Mouse (Mus musculus): ENCODE data around the gene Cacng6.

Cacng6 gene

DNA sequence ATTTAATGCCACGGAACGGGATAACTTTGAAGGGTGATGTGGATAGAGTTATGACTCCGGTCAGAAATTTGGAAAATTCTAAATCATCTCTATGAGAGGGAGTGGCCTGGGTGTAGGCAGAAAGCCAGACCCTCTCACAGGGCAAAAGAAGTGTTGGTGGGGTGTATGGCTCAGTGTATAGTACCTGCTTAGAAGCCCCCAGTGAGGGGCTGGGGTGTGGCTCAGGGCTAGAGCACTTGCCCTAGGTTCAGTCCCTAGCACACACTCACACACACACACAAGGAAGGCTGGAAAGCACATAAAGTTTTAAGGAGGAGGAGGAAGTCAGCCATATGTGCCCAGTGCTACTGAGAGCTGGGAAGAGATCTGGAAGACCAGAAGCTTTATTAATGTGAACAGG is 2.7 kb upstream of the Cacng6 start:
- no peak for DNase-seq

DNA sequence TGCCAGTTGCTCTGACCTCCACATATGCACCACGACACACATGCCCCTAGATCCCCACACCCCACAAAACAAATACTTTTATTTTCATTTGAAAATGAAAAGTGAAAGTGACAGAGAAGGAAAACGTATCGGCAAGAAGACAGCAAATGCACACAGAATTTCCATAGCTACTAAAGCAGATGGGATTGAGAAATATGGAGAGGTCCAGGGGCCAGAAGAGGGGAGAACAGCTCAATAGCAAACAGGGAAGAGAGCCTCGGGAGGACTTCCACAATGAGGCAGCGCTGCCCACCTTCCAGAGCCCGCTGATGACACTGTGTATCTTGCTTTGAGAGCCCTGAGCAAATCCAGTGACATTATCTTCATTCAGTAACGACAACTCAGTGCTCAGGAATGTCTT is 1.9 kb upstream of the Cacng6 start:
- no peak for DNase-seq

DNA sequence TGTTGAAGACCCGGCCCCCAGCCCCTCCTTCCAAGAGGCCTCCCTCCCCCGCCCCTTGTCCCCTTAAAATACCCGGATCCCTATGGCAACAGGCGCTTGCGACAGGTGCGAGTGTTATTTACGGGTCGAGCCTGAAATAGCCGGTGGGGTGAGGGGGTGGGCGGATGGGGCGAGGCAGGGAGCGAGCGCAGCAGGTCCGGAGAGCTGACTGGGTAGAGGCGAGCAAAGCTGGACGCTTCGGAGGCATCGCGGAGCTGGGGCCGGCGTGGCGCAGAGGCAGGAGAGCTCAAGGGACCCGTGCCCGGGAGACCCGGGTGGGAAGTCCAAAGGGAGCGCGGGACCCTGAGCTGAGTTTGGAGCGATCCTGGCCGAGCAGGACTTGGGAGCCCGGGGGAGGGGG is 565 bp upstream of the Cacng6 start:
- DNase-seq = no peak

GRCm38 (mm10) chr7:3425141-3425540 is 1.1 kb downstream of the Cacng6 start:
- DNase-seq = no peak

GRCm38 (mm10) chr7:3430161-3430560 is 6.2 kb downstream of the Cacng6 start:
- no peak for DNase-seq

- DNase-seq = no peak
Observed at GRCm38 (mm10) chr7:3432066-3432465, 8.1 kb downstream of the Cacng6 start.

- DNase-seq = no peak
Observed at GRCm38 (mm10) chr7:3437941-3438340, 13.9 kb downstream of the Cacng6 start.

- no peak for DNase-seq
Observed at GRCm38 (mm10) chr7:3439984-3440383, 16.0 kb downstream of the Cacng6 start.

DNA sequence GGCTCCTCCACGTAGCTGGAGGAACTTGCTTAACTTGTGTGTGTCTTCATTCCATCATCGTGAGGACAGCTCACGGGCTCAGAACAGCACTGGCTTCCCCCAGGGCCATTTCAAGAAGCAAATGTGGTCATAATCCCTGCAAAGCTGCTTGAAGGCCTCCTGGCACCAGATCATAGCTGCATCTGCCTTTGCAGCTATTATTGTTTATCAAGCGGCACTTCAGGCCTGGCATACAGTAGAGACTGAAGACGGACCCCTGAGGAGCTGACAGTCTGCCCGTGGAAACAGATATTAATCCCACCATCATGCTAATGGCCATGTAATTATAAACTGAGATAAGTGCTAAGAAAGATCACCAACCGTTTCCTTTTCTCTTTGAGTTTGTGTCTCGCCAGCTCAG is 16.5 kb downstream of the Cacng6 start:
- DNase-seq = no peak

DNA sequence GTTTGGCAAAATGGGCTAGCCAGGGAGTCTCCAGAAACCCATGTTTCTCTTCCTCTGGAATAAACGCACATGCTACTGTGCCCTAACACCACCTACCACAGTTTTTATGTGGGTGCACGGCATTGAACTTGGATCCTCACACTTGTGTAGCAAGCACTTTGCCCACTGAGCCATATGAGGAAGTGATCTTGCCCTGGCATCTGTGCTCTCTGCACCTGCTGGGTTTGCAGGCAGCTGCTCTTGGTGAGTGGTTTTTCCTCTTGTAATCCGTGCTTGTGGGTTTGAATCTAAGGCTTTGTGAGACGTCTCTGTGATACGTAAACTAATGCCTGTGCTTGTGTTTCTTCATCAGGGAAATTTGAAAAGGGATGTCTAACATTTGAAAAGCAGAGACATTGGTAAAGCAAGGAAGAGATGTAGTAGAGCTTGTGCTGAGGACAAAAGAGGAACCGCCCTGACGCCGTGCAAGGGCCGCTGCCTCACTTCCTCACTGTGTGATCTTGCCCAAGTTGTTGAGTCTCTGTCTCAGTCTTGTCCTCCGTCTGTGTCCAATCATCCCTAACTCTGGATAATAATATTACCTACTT is 18.6 kb downstream of the Cacng6 start:
- peak; percentile 11 to 14 for DNase-seq

GRCm38 (mm10) chr7:3444678-3445077 is 20.7 kb downstream of the Cacng6 start:
- no peak for DNase-seq

DNA sequence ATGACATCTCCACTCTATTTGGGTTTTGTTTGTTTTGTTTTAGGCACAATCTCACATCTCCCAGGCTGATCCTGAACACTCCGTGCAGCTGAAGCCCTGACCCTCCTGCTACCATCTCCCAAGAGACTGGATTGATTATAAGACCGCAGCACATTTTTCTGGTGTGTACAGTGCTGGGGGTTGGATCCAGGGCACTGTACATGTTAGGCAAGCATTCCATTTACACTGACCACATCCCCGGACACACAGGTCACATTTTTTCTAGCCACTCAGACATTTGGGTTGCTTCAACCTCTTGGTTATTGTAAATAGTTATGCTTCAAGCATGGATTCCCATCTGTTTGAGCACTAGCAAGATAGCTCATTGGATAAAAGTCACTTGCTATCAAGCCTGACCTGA is 22.6 kb downstream of the Cacng6 start:
- no peak for DNase-seq

- DNase-seq = no peak
Observed at GRCm38 (mm10) chr7:3447026-3447425, 23.0 kb downstream of the Cacng6 start.

DNA sequence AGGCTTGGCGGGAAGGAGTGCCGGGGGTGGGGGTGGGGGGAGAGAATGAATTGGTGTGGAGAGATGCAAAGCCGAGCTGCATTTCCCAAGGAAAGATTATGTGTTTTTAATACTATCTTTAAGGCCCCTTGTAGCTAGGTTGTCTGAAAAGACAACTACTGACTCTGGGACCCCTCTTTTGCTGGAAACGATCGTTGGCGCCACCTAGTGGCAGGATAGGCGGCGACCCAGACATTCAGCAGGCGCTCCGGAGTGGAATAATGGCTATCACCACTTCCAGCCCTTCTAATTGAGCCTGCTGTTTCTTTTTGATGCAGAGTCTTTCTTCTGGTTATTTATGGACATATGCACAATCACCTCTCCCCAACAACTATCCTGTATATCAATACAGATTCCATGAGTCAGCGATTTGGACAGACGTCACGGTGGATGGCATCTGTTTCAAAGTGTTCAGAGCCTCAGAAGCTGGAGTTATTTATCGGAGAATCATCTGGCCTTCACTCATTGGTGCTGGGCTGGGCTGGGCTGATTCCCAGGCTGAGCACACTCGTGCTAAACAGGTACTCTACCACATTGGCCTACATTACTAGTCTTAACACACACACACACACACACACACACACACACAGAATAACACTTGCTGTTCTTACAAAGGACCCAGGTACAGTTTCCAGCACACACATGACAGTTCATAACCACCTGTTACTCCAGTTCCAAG is 24.9 kb downstream of the Cacng6 start:
- peak; percentile 28 to 38 for DNase-seq

DNA sequence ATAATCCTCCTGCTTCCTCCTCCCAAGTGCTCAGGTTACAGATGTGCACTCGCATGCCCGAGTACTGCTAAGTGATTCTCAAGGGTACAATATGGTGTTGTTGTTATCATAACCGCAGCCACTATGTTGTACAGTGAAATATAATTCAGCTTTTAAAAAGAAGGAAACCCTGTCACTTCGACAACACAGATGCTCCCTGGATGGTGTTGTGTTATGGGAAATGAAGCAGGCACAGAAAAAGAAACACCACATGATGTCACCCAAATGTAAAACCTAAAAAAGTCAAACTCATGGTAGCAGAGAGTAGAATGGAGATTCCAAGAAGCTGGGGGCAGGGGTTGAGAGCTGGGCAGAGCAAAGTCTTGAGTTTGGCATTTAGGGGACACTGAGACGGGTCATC is 26.7 kb downstream of the Cacng6 start:
- no peak for DNase-seq

DNA sequence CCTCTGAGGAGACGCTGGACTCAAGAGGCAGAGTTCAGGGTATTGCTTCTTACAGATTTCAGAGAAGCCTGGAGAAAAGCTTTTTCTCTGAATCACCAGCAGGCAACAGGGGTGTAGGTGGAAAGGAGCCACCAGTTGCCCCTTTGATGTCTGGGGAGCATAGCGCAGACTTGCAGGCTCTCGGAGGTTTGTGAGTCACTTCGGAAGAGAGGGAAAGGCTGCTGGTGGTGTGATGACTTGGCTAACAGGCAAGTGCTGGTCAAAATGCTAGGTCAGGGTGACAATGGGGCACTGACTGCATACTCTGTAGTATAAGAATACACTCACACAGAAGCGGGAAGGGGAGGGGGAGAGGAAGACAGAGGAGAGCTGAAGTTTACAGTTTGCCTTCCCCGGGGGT is 27.2 kb downstream of the Cacng6 start:
- no peak for DNase-seq

DNA sequence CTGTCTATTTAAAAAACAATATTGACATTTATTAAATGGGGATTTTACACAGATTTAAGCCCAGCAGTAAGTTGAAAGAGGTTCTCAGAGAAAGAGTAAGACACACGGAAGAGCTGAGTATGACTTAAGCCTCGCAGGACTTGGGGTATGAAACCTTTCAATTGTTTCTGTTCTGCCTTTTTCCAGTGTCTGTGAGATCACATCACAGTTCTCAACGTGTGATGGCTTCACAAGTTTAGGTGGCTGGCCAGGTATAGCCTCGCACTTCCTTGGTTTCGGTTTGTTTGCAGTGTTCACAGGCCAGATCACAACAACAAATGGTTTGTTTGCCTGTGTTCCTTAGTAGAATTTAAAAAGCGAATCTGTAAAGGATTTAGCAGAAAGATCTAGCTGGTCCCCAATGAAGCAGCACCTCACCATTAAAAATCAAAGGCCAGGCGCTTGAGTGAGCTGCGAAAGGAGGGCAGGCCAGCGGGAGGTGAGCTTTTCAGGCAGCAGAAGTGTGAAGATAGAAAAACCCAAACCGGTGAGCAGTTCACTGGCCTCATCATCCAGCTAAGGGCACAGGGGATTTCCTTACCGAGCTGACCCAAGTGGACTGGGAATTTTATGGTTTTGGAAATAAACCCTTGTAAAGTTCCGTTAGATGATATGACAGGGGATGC is 29.0 kb downstream of the Cacng6 start:
- no peak for DNase-seq

GRCm38 (mm10) chr7:3453486-3454183 is 29.6 kb downstream of the Cacng6 start:
- DNase-seq = no peak

- no peak for DNase-seq
Observed at GRCm38 (mm10) chr7:3457111-3457840, 33.3 kb downstream of the Cacng6 start.

- DNase-seq = no peak
Observed at GRCm38 (mm10) chr7:3457841-3458217, 33.8 kb downstream of the Cacng6 start.

- no peak for DNase-seq
Observed at GRCm38 (mm10) chr7:3460261-3460660, 36.3 kb downstream of the Cacng6 start.

DNA sequence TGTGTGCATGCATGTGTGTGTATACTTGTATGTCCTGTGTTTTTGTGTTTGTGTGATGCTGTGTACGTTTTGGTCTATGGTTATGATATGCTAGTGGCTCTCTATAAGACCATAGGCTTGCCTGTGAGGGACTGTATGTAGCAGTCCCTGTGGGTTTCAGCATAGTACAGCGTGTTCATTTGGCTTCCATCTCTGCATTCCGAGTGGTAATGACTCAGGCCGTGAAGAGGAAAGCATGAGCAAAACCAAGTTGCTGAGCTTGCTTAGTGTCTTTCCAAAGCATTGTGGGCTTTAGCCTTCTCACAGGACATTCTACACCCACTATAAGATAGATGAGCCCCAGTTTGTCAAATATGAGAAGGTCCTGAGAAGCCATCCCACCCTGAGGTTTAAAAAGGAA is 39.3 kb downstream of the Cacng6 start:
- no peak for DNase-seq

DNA sequence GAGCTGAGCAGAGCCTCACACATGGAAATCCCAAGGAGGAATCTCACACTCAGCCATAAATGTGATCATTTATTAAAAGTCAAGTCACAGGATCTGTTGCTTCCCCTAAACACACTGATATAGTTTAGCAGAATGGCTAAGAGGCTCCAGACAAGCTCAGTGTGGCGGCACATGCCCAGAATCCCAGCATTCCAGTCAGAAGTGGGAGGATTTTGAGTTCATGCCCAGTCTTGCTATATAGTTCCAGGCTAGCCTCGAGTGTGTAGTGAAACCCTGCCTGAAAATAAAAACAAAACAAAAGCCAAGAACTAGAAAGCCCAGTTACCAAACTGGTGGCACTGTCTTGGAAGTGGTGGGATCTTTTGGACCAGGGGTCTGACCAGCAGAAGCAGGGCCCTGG is 44.6 kb downstream of the Cacng6 start:
- DNase-seq = no peak

All from lung, adult 18-20 months (tissue).